Mouse (Mus musculus) right cerebral cortex, postnatal 25 days (tissue): ENCODE data around the gene Gm9736.
"Not testable (repeated sequence)": the region's sequence is repeated elsewhere in the genome, so short reads cannot be mapped to it uniquely, and the experiment has no call there.

Experiments
- DNase-seq: peaks from one replicate; pipeline ENCODE4 v3.0.0; 2022

Gm9736 gene

GRCm38 (mm10) chr10:77724855-77725254, 26.3 kb downstream of the Gm9736 start:
- DNase-seq, result no peak

- DNase-seq, result not testable (repeated sequence)
These were observed 30.9 kb downstream of the Gm9736 start, which contains the start of gene Krtap12-1 for GRCm38 (mm10) chr10:77720299-77720698. Gene Krtap12-1, plus strand, starts transcription at chr10:77720599.

DNA sequence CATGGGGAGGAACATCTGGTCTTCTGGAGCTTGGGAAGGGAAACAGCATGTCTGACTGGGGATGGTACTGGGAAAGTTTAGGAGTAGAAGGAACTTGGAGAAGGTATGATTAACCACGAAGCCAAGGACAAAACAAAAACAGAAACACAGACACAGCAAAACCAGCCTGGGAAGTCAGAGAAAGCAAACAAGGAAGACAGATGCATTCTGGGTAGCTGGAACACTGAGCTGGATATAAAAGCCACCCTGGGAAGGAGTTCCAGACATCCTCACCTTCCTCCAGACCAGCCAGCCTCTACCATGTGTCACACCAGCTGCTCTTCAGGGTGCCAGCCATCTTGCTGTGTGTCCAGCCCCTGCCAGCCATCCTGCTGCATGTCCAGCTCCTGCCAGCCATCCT, 35.6 kb downstream of the Gm9736 start, which contains the start of gene Gm10142:
Gene Gm10142, plus strand, starts transcription at position 301 of the 400 bp plus-strand sequence.
- no peak for DNase-seq

DNA sequence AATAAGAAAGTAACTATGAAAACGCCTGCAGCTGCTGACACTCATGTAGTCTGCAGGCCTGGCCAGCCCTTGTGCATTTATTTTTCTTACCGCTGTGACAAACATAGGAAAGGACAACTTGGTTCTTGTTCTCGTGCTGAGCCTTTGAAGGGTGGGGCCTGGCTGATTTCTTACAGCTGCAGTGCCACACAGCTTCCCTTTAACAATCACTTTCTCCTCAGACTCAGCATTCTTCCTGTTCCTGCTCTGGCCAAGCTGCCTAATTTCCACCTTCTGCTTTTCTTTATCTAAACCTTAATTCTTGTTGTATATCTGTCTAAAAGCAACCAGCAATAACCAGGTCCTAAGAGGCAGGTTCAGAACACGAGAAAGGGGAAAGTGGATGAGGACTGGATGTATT, 37.4 kb downstream of the Gm9736 start:
- DNase-seq, result no peak

- not testable (repeated sequence) for DNase-seq
These were observed 40.0 kb downstream of the Gm9736 start, which contains the start of gene Gm10024 for GRCm38 (mm10) chr10:77711157-77711556. Gene Gm10024, plus strand, starts transcription at chr10:77711457.

DNA sequence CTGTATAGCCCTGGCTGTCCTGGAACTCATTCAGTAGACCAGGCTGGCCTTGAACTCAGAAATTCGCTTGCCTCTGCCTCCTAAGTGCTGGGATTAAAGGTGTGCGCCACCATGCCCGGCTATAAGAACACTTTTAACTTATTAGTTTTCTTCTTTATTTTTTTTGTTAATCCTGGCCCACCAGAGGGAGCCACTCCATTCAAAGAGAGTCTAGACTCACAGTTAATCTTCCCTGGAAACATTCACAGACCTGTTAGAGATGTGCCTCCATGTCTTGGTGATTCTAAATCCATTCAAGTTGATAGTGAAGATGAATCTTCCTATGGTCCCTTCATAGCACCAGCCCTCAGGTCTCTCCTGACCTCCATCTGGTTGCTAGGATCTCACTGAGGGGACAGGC, 41.3 kb downstream of the Gm9736 start:
- DNase-seq, result no peak

GRCm38 (mm10) chr10:77706326-77706725, 44.8 kb downstream of the Gm9736 start, which contains the start of gene Gm10272:
Gene Gm10272, plus strand, starts transcription at chr10:77706626.
- DNase-seq, result no peak
